Mouse (Mus musculus) cerebellum, postnatal 36 days (tissue): ENCODE measurements around the gene Cav3.
A peak's percentile ranks its signal among the peaks of the same experiment; 100 is the strongest.

ENCODE experiments used
- DNase-seq, 2 experiments: peaks; one replicate each; pipeline ENCODE4 v3.0.0; 2021 to 2022; ENCODE audit warnings: mixed read lengths in 2 of 2

Cav3 gene

DNA sequence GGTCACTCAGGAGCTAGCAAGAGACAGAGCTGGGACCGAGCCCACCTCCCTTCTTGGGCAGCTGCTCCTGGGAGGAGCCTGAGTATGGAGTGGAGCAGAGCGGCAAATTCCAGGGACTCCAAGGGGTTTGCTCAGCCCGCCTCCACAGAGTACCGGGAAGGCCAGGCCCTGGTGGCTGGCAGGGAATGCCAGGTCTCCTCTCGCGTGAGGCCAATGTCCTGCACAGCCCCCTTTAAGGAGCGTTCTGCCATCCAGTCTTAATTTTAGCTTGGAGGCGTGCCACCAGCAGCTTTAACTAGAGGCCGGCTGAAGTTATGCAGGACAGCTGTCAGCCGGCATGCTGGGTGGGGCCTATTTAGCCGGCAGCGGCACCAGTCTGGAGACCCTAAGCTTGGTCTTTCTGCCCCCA, at the start of gene Cav3:
TSS of gene Cav3 (plus strand) at position 165 of the 409 bp plus-strand sequence.
- no peak for DNase-seq

DNA sequence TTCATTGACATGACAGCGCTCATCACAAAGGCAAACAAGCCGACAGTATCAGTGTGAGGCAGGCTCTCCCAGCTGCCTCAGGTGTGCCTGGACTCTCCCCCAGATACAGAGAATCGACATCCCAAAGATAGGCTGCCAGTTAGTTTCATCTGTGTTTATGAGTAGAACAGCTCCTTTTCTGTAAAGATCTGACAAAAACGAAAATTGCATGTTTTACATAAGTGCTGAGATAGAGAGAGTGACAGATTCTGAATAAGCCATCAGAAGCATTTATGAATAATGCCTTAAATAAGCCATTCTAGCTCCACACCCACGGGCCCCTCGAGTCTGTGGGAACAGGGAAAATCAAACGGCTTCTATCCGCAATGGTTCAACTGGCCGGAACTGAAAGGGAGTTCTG, 40.0 kb upstream of the Cav3 start:
- no peak for DNase-seq

DNA sequence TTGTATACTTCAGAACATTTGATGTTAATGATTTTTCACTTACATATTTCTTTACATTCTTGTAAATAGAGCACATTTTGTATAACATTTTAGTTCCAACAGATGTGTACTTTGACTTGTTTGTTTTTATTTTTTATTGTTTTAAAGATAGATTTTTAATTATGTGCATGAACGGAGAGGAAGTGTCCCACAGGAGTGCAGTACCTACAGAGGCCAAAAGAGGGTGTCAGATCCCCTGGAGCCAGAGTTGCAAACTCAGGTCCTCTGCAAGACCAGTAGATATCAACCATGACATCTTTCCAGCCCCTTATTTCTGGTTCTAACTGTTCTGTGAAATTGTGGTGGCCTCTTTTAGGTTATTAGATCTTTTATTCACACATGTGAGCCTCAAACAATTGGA, 38.4 kb upstream of the Cav3 start:
- DNase-seq: no peak

DNA sequence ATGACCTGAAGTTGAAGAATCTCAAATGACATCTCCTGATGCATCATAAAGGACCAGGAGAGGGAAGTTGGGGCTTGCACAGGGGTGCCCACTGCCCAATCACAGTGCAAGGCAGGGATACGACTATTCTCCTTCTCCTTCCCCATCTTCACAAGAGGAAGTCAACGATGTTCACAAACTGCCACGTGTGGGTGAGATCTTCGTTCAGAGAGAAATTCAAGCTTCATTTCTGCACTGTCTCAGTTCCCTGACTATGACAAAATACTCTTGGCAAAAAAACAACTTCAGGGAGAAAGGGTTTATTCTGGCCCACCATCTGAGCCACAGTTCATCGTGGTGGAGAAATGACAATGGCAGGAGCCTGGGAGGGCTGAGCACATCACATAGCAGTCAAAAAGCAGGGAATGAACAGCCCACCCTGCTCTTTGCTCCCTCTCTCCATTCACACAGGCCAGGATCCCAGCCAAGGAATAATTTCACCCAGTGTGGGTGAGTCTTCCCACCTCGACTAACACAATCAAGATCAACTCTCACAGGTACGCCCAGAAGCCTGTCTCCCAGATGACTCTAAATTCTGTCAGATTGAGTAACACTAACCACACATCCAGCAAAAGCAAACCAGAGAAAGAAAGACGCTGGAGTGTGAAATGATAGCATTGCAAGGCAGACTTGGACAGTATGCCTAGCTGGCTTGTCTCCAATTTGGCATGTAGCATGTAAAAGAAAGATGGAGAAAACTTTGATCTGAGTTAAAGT, 35.4 kb upstream of the Cav3 start:
- DNase-seq: no peak

DNA sequence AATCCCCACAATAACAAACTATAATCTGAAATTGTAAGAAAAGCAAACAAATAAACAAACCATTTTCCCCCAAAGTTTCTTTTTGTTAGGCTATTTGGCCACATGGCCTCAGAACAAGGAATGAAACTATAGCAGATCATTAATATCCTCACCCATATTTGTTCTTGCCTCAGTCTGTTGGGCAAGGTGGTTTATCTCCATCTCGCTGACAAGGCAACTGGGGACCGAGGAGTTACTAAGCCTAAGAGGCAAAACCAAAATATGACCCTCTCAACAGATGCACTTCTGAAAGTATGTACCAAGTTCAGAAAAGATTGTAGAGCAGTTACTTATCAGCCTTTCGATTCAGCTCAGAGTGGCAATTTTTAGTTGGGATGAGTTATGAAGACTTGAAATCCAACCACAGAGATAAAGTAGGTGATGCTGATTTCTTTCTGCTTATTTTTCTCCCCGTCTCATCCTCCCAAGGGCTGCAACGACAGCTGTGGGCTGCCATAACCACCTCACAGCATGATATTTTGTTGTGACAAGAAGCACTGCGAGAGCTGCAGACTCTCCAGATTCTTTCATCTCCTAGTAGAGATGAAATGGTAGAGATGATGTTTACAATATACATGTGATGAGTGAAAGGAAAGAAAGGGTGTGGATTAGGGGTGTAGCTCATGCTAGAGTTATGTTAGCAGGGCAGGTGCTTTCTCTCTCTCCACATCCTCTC, 33.1 kb upstream of the Cav3 start:
- no peak for DNase-seq

DNA sequence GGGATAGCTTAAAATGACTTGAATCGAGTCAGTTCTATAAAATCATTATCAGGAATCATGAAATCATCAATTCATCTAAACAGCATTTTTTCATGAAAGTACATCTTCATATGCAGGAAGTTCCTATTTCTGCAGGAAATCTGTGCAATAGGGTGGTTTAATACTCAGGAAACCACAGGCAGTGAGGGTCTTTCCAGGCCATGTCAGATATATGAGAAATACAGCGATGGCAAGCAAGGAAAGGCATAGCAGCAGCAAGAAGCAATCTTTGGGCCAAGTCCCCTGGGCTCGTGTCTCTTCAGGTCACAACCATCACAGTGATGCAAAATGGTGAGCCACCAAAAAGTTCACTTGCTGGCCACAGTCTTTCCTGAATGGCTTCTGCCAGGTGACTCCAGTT, 13.6 kb upstream of the Cav3 start:
- no peak for DNase-seq

DNA sequence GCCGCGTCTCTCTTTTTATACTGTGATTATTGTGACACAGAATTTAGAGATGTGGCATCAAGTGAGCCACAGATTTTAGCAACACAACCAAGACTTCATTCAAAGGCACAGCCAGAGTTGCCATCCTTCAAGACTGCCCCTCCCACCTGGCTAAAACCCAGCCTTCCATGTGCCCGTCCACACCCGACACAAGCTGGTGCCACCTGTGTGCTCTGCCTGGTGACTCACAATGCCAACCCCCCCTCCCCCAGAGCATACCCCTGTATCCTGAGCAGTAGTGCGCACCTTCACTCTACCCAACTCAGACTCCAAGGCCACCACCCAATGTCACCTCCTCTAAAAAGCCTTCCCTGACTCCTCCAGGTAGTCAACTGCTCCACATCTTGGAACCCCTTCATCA, 2.2 kb downstream of the Cav3 start:
- no peak for DNase-seq

DNA sequence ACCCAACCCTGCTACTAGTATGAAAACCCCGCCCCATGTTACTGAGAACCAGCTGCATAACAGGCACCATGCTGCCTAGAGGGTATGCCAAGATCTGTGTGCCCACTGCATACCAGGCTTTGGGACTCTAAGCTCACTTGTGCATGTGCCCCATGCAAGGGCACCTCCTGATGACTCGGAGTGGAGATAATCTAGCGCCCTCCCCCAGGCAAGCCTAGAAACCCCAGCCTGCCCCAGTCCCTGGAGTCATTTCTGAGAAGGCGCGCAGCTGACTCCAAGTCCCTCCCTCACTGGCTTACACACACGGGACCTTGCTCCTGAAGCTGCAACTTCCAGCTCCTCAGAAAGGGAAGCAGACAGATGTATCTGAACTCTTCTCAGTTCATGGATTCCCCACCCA, 4.0 kb downstream of the Cav3 start:
- no peak for DNase-seq

DNA sequence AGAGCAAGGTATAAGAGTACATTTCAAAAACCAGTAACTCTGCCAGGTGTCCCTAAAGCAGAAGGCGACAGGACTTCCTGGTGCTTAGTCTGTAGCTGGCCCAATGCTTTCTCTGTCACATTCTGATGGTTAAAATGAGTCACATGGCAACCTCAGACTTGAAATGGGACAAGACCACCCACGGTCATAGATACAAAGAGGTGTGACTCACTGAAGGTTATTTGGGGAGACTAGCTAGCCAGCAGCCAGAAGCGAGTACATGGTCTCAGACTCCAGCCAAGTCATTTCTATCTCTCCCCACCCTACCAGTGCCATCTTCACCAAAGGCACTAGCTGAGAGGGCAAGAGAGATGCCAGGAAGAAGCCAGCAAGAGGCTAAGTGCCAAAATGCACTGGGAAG, 6.1 kb downstream of the Cav3 start:
- peak in 1 of 2 experiments; percentile 23 for DNase-seq

DNA sequence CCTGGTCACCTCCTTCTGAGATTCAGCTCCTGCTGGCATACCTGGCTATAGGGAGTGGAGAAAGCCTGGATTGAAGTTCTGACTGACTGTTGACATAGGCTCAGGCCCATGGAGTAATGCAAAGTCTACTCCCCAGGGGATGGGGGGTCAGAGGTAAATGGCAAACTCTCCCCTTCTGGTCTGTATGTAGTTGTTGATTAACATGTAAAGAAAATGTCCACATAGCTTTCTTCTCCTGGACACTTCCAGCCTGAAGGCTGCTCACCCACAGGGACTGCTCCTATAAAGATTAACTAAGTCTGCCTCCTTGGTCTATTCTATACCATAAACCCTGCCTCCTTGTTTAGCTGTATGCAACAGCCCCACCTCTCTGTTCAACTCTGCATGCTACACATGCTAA, 6.7 kb downstream of the Cav3 start:
- no peak for DNase-seq

DNA sequence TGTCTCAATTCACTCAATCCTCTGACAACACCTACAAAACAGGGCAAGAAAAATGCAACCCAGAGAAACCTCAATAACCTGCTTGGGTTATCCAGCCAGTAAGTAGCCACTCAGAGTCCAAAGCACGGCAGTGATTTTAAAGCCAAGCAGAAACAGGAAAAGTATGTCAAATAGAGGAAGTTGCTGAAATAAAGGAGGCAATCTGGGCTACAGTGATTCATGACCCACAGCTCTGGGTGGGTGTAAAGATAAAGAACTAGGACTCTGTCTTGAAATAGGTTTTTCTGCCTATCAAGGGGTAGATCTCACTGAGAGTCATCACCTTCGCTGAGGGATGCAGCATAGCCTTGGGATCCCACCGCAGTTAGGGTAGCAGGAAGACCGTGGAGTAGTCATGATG, 12.3 kb downstream of the Cav3 start:
- no peak for DNase-seq

DNA sequence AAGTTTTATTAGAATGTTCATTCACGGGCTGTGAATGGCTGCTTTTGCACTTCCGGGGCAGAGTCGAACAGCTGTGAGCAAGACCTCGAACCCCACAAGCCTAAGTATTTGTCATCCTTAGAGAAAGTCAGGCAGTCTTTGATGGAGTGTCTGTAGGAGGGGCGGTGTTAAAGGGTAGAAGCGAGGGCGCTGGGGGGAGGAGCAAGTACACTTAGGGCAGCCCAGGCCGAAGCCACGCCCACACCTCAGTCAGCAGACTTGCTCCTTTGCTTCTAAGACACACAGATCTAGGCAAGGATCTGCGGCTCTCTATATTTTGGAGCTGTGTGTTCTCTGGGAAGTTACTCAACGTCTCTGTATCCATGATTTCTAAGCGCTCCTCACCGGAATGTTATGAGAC, 20.6 kb downstream of the Cav3 start:
- DNase-seq: no peak

DNA sequence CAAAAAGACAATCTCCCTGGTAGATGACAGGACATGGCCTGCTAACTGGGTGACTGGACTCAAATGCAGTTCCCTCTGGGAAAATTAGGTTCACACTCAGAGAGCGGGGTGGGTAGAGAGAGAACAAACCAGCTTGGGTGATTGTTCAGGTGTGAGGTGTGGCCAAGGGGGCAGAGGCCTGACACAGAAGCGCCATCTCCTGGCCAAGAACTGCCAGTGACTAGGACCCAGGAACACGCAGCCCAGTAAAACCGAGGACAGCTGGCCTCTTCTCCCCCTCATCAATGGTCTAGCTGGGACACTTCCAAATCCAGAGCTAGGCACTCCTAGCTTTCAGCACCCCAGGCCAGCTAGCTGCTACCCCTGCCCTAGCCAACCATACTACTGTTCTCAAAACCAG, 25.0 kb downstream of the Cav3 start:
- DNase-seq: peak; percentile 25 to 35

DNA sequence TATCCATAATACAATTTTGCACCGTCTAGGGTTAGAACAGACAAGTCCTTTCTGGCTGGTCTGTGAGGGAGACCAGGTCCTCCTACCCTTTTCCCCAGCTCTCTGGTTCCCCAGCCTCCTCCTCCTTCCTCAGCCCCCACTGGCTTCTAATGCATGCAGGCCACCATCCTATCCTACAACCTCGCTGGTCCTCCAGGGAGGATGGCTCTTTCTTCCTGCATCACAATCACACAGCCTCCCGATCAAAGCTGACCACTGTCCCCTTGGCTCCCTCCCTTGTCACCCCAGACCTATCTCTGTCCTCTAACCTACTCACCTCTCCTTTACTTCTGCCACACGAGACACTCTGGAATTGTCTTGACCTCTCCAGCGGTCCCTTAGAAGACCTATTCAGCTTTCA, 28.7 kb downstream of the Cav3 start:
- no peak for DNase-seq

DNA sequence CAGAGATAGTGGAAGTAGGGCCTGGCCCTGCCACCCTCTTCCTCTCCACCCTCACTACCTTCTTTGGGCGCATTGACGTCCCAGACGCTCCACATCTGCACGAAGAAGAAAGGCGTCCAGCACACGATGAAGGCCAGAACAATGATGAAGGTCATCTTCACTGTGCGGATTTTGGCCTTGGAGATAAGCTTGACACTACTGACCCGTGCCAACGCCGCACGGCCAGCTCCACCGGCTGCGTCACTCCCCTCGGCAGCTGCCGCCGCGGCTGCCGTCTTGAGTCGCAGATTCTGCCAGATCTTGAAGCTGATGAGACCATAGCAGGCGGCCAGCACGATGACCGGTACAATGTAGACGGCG, 29.5 kb downstream of the Cav3 start:
- DNase-seq: no peak

DNA sequence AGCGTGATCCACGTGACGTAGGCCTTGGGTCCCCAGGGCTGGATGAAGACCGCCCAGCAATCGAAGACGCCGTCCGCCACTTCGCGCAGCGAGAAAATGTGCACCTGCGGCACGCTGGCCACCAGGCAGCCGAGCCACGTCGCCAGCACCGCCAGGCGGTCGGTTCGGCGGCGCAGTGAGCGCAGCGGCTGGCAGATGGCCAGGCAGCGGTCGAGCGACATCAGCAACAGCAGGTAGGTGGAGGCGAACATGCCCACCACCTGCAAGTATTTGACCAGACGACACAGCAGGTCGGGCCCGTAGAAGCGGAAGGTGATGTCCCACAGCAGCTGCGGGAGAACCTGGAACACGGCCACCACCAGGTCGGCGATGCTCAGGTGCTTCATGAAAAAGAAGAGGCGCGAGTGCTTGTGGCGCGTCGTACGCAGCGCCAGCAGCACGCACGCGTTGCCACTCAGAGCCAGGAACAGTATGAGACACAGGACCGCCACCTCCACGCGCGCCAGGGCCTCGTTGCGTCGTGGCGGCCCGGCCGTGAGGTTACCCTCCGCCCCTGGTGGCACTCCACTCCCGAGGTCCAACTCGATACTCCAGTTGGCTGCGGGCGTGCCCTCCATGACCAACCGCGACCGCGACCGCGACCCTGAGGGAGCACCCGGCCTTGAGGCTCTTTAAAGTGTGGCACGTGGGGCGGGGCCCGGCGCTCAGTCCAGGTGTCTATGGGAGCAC, 30.0 kb downstream of the Cav3 start:
- no peak for DNase-seq

DNA sequence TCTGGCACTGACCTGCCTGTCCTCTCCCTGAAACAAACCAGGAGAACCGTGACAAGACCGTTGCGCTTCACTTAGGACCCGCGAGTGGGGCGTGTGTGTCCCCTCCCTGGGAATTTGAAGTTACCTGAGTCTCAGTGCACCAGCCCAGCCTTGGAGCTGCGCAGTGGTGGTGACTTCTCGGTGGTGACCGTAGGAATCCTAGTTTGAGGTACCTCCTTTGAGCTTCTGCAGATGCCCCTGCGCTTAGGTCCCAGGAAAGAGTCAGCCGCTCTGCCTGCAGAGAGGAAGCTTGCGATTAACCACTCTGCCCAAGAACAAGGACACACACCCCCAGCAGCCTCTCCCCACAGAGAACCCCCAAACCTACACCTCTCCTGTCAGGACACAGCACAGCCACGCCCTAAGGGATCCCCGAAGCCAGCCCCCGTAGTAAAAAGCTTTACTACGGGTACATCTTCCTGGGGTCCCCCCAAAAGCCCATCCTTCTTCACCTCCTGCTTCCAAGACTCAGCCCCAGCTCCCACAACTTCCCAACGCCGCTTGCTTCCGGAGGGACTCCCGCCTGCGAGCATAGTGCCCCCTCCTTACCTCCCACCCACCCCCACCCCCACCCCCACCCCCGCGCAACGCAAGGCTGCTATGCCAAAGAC, 30.7 kb downstream of the Cav3 start, which contains the start of gene Oxtr:
TSS of gene Oxtr (minus strand) at position 34 of the 650 bp plus-strand sequence.
- no peak for DNase-seq

DNA sequence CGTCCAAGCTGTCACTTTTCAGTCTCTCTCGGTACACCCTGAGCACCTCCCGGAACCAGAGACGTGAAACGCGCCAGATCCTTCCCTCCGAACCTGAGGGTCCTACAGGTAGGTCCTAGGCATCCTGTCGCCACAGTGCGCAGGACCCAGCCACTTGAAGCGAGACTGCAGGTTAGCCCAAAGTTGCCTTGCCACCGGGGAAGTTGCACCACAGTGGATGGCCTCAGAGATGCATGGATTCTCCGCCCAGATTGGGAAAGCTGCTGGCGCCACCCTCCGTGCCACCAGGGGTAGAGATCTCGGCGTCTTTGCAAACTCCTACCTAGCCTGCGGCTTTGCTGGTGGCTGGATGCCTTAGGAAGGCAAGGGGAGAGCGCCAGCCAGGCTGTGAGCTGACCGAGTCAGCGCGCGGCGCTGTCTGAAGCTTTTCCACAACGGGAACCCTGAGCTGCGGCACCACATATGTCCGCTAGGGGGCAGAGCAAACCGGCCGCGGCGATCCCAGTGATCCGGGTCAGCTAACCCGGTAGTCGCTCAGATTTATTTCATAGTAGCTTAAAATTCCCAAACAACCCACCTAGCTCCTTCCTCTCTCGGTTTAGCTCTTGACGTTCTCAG, 31.4 kb downstream of the Cav3 start:
- DNase-seq: peak; percentile 78 to 82

DNA sequence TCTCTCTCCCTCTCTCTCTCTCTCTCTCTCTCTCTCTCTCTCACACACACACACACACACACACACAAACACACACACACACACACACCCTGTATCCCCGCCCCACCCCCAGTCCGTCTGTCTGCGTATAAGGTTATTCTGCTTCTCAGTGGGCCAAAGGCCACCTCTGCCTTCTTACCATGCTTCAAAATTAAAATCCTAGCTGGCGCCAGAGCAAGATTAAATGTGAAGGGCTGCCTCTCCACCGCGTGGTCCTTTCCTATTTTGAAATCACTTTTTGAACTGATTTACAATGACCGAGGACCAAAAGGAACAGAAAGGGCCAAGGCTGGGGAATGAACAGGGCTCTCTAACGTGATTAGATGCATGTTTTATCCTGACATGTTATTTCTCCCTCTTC, 32.2 kb downstream of the Cav3 start:
- DNase-seq: no peak

DNA sequence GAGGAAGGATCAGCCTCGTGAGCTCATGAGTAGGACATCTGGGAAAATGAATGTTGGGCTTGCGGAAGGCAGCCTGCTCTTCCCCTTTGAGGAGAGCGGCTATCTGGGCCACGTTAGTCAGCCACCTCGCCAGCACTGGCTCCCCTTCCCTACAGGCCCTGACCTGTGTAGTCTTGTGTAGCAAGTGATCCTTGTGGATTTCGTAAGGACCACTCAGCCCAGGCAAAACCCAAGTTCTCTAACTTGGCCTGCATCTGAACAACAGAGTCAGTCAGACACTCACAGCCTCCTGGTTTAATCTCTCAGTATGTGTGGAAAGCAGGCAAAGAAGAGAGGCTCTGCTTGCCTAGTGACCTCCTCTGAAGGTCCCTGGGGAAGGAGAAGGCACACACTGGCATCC, 33.4 kb downstream of the Cav3 start:
- no peak for DNase-seq

DNA sequence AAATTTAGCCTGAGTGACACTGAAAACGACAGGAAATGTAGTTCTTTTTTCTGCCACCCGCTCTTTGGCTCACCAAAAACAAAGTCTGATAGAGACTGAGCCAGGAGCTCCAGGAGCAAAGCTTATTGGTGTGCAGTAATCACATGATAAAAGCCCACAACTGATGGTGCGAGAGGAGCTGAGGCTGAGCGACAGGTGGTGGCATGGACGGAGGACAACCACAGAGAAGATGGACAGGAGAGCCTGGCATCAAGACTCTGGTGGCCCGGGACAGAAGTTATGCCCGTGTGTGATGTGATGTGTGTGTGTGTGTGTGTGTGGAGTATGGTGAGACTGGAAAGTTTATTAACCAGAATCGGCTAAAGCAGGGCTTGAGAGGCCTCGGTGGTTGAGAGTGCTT, 34.1 kb downstream of the Cav3 start:
- DNase-seq: no peak

DNA sequence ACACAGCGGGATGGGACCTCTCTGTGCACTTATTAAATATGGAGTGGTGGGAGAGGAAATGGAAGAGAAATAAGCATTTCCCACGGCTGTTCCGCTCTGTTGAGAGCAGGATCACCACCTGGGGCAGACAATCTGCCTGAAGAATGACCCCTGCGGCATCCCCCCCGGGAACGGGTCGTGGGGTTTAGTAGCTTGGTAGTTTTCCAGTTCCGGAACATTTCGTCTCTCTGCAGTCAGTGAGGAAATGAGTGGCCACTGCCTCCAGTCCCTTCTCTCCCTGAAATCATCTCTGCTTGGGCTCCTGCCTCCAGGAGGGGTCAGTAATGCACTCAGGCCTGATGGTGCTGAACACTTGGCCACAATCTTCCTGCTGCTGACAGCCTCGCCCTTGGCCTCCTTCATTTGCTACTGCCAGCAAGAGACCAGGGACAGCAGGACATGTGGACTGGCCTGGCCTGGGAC, 35.3 kb downstream of the Cav3 start:
- no peak for DNase-seq

DNA sequence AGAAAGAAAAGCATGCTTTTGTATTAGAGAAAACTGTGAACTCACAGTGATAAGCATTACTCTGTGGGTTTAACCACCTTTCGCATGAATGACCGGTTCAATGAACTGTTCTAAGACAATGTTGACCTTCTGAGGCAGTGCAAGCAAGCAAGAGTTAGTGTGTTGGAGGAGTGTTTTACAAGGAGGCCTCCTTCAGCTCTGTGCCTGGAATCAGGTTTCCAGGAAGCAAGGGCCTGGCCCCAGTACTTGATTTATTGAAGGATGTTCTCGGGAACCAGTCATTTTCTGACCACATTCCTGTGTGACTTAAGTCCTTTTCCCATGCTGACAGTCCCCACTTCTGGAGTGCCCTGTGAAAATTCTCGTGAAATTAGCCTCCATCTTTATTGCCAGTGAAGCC, 35.9 kb downstream of the Cav3 start:
- no peak for DNase-seq
